Mouse (Mus musculus) cerebellum, adult (tissue): Measurements from ENCODE around the gene Cnot6.

ENCODE experiments used
- ATAC-seq: cut with Nextera tagmentation; 2 replicates; pipeline ENCODE4 v1.9.2; 2017; ENCODE audit warnings: mild to moderate bottlenecking, moderate library complexity, mixed read lengths; ENCODE audit not compliant: insufficient number of reproducible peaks, low FRiP score, low TSS enrichment

Gene Cnot6

DNA sequence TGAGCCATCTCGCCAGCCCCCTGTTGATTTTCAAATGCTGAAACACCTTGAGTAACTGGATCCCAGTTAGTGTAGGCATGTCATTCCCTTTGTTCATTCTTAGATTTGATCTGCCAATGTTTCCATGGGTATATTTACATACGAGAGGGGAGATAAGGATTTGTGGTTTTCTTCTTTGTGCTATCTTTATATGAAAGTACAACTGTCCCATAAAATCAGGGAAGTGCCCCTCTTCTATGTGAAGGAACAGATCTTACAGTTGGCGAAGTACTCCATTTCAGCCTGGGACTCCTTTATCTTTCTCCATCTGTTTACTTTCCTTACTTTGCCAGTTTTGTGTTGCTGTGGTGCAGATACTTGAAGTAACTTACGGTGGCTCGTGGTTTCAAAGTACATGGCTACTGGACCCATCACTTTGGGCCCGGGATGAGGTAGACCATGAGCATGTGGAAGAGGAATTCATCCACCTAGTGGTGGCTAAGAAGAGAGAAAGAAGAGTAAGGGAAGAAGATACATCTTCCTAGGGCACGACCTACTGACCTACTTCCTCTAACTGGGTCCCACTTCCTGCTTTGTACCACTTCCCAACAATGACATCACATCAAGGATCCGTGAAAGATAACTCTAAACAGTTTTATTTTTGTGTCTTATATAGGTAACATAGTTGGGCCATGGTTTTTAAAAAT lies 7.1 kb upstream of the Cnot6 start:
- no peak for ATAC-seq

DNA sequence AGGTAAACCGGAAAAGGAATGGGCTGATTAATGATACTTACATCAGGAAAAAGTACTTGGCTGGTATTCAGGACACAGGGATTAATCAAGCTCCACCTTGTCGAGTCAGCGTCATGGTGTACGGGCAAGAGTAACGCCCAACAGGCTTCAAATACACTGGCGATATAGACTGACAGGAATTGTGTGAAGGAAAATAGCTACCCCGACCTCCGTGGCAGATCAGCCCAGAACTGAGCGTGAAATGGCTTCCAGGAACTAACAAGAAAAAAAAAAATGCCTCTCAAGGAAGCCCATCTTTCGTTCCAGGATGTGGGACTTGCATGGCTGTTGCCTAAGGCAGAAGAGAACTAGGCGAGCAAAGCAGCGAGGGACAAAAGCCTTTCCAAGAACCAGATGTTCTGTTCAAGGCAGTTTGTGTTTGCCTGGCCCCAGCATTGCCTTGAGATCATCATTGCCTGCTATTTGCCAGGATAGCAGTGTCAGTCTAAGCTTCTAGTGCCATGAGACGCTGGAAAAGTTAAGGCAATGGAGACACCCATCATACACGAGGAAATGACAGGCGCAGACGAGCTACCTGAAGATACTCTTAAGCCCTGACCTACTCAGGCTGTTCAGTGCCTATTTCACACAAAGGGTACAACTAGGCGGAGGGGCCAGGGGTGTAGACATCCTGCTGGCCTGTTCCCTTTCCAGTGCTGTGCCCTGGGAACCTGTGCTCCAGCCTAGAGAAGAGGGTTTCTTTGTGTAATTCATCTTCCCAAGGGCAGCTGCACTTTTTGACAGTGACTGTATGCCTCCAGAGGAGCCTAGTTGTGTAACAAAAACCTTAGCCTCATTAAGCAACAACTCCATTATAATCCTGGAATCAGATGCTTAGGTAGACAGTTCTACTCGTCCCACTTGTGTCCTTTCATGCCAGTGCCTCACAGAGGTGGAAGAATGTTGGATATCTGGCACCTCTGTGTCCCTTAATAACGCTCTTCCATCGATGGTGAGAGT lies 1.1 kb upstream of the Cnot6 start:
- ATAC-seq = peak; percentile 26

DNA sequence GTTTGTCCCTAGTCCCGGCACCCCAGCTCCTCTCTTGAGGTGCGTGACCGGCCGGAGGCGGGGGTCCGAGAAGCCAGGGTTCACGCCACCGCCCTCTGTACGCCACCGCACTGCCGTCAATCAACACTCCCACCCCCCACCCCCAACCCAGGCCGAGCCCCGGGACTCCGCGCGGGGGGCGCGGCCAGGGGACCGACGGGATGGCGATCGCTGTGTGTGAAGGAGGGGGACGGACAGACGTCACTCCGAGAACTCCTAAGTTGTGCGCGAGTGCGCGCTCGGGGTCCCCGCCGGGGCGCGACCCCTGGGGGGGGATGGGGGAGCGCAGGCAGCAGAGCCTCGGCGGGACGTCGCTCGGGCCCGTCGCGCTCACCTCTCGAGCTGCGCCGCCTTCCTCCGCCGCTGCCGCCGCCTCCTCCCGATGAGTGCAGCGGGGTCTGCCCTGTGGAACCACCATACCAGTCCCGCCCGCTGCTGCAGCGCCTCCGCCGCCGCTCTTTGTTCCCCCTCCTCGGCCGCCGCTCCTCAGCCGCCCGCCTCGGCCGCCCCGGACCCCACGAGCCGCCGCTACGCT lies 455 bp downstream of the Cnot6 start:
- ATAC-seq = peak; percentile 9; the same call in 1 of the 2 replicates

DNA sequence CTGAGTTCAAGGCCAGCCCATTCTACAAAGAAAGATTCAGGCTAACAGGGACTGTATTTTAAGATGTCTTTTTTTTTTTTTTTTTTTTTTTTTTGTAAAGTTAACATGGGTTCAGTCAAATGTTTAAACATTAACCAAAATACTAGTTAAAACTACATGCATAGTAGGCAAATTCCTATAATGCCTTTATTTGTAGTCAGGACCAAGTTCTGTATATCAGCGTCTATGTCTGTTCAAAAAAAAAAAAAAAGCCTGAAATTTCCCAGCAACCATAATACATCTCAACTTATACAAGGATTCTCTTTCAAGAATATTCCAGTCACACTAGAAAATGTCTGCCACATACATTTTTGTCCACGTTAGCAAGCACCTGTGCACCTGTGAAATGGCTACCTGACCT lies 1.9 kb downstream of the Cnot6 start:
- no peak for ATAC-seq

DNA sequence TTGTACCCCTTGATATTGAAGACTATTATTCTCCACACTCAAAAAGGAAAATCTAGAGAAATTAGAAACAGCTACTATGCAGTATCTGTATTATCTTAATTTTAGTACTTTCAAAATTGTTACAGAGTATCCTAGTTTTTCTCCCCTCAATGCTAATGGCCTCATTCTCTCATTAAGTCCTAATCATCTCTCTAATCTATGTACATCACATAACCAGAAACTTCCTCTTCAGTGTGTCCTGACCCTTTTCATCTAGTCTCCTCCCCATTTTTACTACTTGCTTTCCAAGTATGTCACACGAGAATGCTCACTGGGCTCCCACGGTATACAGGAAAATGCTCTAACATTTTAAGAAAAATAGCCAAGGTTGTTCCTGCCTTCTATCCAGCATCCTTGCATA lies 4.7 kb downstream of the Cnot6 start:
- ATAC-seq = no peak

DNA sequence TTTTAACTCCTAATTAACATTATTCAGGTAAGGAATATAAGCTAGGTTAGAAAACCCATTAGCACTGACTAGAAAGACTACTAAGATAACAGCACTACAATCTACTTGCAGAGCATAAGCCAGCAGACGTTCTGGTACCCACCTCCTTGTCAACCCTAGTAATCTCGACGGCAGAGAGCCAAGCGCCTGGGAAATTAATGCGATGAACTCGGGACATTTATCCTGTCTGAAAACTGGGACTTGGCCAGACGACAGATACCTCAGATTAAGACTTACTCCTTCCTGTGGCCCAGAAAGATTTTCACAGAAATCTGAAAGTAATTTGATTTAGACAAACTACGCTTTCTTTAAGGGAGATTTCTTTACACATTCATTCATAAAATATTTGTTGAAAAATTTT lies 7.7 kb downstream of the Cnot6 start:
- no peak for ATAC-seq

DNA sequence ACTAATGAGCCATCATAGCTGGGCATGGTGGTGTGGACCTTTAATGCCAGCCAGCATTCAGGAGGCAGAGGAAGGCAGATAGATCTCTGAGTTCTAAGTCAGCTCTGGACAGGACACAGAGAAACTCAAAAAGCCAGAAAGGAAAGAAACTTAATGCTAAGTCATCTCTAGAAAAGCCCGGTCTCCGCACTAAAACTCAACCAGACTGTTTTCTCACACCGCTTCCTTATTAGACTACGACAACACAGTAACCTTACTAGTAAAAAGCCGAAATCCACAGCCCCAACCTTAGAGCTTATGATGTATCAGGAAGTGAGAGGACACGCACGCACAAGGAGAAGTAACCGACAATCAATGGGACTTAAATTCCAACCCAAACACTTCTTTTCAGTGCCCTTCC lies 10.5 kb downstream of the Cnot6 start:
- ATAC-seq = no peak

DNA sequence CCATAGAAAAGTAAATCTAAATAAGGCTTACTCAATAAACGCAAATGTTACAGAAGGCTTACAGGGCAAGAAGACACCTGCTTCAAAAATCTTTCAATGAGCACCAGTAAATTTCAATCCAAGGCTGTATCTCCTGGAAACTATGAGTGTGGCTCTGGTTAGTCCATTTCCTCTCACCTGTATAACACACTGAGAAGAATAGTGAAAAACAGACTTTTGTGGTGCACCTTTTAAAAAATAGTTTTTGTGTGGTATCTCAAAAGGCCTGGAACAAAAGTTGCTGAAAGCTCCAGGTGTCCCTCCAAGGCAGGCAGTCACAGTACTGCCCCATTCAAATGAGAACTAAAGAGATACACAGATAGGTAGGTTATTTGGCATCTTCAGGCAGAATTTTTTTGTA lies 13.4 kb downstream of the Cnot6 start:
- ATAC-seq = no peak

DNA sequence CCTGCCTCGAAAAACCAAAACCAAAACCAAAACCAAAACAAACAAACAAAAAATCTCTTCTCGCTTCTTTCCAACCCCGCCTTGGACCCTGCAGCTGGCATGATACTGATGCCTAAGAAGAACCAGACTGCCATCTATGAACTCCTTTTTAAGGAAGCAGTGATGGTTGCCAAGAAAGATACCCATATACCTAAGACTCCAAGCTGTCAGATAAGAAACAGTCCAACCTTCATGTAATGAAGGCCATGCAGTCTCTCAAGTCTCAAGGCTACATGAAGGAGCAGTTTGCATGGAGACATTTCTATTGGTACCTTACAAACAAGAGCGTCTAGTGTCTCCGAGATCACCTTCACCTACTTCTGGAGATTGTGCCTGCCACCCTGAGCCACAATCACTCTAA lies 14.7 kb downstream of the Cnot6 start:
- ATAC-seq = no peak

DNA sequence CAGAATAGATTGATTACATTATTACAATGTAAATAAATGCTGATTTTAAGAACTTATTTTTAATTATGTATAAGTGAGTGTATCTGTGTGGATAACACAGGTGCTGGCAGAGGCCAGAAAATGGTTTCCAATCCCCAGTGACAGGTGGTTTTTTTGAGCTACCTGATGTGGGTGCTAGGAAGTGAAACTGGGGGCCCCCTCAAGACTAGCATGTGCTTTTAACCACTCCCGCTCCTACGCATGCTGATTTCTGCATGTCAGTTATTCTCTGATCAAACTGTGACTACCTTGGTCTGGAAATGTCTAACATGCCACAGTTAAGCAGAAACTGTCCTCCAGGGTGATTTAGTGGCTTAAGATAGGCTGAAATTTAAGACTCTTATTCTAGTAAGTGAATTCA lies 16.1 kb downstream of the Cnot6 start:
- ATAC-seq = no peak

DNA sequence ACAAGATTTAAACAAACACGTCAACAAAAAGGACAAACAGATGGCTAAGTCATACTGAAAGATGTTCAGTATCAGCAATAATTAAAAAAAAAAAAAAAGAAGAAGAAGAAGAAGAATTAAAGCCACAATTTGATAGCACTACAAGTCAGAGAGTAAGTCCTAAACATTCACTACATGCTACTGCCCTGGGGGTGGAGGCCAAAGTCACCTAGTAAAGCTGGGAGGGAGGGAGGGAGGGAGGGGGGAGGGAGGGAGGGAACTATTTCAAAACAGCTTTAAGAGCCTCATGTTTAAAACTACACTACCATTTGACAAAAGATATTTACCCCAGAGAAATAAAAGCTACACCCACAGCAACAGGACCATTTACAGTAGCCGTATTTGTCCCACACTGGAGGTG lies 16.8 kb downstream of the Cnot6 start:
- ATAC-seq = no peak

DNA sequence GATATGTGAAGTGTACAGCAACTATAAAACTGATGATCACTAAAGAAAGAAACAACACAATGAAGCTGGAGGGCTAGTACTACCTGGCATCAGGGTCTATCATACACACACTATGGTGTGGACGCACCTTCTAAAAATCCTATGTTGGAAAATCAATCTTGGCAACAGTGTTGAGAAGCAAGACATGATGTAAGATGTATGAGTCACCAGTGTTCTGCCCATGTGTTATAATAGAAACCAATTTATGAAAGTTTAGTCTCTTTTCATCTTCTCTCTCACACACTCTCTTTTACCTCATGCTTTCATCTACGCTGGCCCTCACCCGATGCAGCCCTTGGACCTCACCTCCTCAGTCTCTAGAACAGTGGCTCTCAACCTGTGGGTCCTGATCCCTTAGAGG lies 17.5 kb downstream of the Cnot6 start:
- ATAC-seq = no peak

DNA sequence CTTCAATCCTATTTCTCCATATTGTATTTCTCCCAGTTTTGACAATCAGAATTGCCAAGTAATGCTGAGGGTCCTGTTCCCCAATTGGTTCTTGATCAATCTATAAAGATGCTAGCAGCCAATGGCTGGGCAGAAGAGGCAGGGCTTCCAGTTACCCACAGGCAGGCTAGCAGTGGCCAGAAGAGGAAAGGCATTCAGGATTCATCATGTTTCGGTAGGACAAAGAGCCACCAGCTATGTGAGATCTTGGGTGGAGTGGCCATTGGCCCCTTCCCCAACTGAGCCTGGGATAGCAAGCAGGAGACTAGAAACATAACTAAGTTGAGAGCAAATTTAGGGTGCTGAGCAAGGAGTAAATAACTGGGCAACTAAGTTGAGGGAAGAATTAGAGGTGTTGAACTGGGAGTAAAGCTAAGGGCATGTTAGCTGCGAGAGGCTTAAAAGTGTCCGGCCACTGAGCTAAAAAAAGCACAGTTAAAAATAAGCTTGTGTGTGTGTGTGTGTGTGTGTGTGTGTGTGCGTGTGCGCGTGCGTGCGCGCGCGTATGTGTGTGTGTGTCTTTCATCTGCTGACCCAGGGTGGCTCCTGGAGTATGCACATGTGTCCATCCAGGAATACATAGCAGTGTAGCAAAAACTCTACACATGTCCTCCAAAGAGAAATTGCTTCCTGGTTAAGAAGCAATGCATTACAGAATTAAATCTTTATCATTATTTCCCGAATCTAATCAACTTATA lies 28.1 kb downstream of the Cnot6 start:
- ATAC-seq = no peak

DNA sequence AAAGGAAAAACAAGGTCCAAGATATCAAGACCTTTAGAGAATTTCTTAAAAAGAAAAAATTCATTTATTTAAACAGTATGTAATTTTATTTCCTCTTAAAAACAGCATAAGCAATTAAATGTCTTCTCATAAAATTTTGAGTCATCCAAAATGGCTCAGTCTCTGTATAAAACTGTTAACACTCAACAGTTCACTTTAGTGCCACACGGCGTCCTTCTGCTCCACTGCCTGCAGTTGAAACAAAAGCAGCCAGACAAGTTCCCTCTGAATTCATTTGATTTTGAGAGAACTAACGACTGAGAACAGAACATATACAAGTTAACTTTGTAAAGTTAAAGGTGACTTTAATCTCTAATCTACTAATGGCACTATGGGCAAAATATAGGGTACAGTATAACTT lies 39.1 kb downstream of the Cnot6 start:
- no peak for ATAC-seq

DNA sequence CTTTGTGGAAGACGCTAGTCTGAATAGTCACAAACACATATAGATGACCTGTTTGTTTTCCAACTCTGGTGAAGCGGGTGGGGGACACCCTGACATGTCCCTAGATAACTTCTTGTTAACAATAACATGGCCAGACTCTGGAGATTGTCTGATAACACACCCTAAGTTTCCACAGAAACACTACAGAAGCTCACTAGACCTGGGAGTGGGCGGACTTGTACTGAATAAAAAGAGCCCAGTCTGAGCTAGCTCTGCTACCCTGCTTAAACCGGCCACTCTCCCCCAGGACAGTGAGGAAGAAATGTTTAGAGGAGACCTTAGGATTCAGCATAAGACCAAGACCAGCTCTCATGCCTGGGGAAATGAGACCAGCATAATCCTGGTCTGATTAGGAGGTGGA lies 47.1 kb downstream of the Cnot6 start:
- no peak for ATAC-seq

DNA sequence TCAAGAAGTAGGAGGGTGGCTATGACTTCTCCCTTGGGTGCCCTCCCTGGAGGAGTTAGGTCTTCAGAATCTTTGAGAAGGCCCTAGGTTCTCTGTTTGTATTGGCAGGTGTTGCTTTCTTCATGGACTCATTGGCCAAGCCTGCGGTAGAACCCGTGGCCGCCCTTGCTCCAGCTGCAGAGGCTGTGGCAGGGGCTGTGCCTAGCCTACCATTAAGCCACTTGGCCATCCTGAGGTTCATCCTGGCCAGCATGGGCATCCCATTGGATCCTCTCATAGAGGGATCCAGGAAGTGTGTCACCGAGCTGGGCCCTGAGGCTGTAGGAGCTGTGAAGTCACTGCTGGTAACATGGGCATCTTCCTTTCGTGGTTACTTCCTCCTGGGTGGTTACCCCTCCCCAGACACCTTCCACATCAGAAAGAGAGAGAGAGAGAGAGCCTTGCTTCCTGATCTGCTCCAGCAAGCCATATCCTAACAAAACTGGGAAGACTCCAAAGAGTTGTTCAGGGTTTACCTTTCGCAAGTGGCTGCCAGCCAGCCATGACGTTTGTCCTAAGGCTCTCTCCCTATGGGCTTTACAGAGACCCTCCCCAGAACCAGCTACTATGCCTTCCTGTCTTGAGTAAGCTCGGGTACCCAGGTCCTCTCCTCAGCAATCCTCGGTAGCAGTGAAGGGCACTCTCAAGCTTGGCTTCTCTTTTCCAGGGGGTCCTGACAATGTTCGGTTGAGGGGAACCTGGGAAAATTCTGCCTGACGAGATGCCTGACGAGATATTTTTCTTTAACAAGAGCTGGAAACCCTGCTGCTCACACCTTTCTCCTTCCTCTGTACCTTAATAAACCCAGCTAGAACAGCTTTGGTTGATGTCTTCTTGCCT lies 48.0 kb downstream of the Cnot6 start:
- ATAC-seq = no peak

DNA sequence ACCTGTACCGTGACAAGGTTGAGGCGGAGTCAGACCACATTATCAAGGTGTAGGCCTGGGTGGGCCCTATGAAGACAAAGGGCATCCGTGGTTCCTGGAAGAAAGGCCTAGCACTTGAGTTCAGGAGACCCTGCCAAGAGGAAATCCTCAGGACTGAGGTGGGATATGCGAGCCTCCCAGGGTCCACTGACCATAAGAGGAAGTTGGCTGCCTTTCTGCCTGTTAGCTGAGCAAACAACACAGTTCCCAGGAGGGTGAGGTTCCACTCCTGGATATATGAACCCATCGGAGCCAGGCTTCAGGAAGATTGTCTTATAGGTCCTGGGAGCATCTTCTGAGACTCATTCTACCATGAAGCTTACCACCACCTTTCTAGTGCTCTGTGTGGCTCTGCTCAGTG lies 49.2 kb downstream of the Cnot6 start, which contains the start of gene Scgb3a1:
Gene Scgb3a1, plus strand, starts transcription at position 301 of the 400 bp plus-strand sequence.
- ATAC-seq = no peak

DNA sequence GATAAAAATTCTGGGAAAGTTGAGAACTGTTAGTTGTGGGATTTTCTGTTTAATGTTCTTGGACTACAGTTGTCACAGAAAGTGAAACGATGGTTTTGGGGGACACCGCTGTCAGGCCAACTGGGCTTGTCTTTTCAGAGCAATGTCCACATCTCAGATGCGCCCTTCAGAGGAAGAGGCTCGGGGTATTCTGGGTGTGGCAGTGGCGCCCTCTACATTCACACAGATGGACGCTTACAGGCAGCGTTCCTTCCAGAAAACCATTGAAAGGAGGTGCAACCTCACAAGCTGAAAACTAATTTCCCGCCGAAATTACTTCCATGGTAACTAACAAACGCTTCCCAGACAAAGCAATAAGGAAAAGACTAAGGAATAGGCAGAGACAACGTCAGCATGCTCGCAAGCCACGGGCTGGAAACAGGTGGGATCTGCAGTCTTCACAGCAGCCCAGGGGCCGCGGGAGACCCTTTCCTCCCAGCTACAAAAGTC lies 50.2 kb downstream of the Cnot6 start:
- ATAC-seq = no peak

DNA sequence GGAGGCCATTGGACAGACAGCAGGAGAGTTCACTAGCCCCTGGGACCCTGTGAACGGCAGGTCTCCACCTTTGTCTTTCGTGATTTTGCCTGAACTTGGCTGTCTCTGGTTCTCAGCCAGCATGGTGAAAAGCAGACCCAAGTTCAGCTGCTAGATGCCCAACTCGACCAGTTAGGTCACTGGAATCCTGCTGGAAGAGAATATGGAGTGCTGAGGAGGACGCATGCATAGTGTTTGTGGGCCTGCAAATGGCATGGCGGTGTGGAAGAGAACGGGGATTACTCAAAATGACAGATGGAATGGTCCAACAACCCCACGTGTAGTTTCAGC lies 53.1 kb downstream of the Cnot6 start:
- ATAC-seq = no peak
